Mouse (Mus musculus) stomach, postnatal 0 days (tissue): ENCODE measurements around the gene Sorbs2.

Source experiments
- CTCF ChIP-seq: IDR thresholded peaks from 2 replicates; pipeline ENCODE4 v1.5.1; 2016; ENCODE audit warnings: antibody characterized with exemption, low read depth, mild to moderate bottlenecking, moderate library complexity
- EP300 ChIP-seq: optimal IDR thresholded peaks from 2 replicates; pipeline ENCODE3; 2016; ENCODE audit warnings: antibody characterized with exemption

GRCm38 (mm10) chr8:45596591-45596990 lies 89.0 kb downstream of the Sorbs2 start:
- no peak for TF ChIP-seq CTCF
- no peak for TF ChIP-seq EP300
